Mouse (Mus musculus) bone marrow macrophage, adult 2 months (primary cell): Measurements from ENCODE around the gene Prm2.

Experiments used
- CTCF ChIP-seq: IDR thresholded peaks from 2 replicates; pipeline ENCODE4 v1.5.1; 2012; ENCODE audit warnings: low read depth, mild to moderate bottlenecking, low read length, moderate library complexity
- POLR2A ChIP-seq: IDR thresholded peaks from 2 replicates; pipeline ENCODE4 v1.6.1; 2012; ENCODE audit warnings: mild to moderate bottlenecking, low read depth, low read length, borderline replicate concordance

- TF ChIP-seq CTCF (no peak), POLR2A (no peak)
Observed at GRCm38 (mm10) chr16:10749824-10750223, 46.1 kb downstream of the Prm2 start.
